Mouse (Mus musculus) adrenal gland, postnatal 36 days (tissue): ENCODE results near the gene Uggt2. TPM values are rescaled to one million over a fixed set of nuclear protein-coding genes. Genes with fewer than 3 reads are reported as not detected.

ENCODE experiments used
- total RNA-seq, 2 experiments: library from RNA; stranded (reverse); gene quantifications; 2 replicates each; pipeline ENCODE4 v1.2.3; 2021

Gene Uggt2
- total RNA-seq, 2 experiments from 2014 or later, result 9.5 to 13.2 TPM

Other genes with a start within 250 kb of the Uggt2 start
- 10 to 100 TPM; 10.5 to 11.5 TPM for gene Dzip1, start 174.0 kb downstream of the Uggt2 start, total RNA-seq
- 10 to 100 TPM; 68.4 to 70.1 TPM for gene Dnajc3, start 161.5 kb downstream of the Uggt2 start, total RNA-seq
- gene Hs6st3, start 38.9 kb upstream of the Uggt2 start, total RNA-seq, result under 1 TPM; 0.43 to 0.83 TPM